Mouse (Mus musculus) myocyte (in vitro differentiated cells): Measurements from ENCODE around the gene Six5. TPM values are rescaled to one million over a fixed set of nuclear protein-coding genes. Genes with fewer than 3 reads are reported as not detected.

ENCODE experiments used
- H3K27me3 ChIP-seq: one replicate; pipeline ENCODE4 v1.6.1; 2011; ENCODE audit not compliant: control insufficient read depth, insufficient read depth, insufficient read length
- H3K36me3 ChIP-seq: one replicate; pipeline ENCODE4 v1.6.1; 2011; ENCODE audit not compliant: control insufficient read depth, insufficient read depth
- H3K4me2 ChIP-seq: one replicate; pipeline ENCODE4 v1.6.1; 2011; ENCODE audit warnings: low read depth, control low read depth
- H3K4me3 ChIP-seq: one replicate; pipeline ENCODE4 v1.5.1; 2011; ENCODE audit warnings: mild to moderate bottlenecking, control low read depth, moderate library complexity
- H3K79me2 ChIP-seq: one replicate; pipeline ENCODE4 v1.6.1; 2011; ENCODE audit not compliant: control insufficient read depth, insufficient read depth
- H3ac ChIP-seq: one replicate; pipeline ENCODE4 v1.6.1; 2011; ENCODE audit not compliant: control insufficient read depth, insufficient read length
- CEBPB ChIP-seq: IDR thresholded peaks from 2 replicates; pipeline ENCODE4 v1.6.1; 2011; ENCODE audit warnings: mild to moderate bottlenecking, moderate library complexity; ENCODE audit not compliant: poor library complexity, insufficient read depth, severe bottlenecking
- E2F4 ChIP-seq: IDR thresholded peaks from one replicate; pipeline ENCODE4 v1.6.1; 2011; ENCODE audit warnings: mild to moderate bottlenecking, control low read depth, moderate library complexity; ENCODE audit not compliant: insufficient read depth
- MAX ChIP-seq: IDR thresholded peaks from one replicate; pipeline ENCODE4 v1.6.1; 2011; ENCODE audit warnings: low read depth, mild to moderate bottlenecking, control low read depth
- MYOD1 ChIP-seq, 3 experiments: IDR thresholded peaks; one replicate each; pipeline ENCODE4 v1.6.1; 2011; ENCODE audit warnings: control low read depth in 2 of 3, low read depth in 2 of 3, mild to moderate bottlenecking in 2 of 3, moderate library complexity in 1 of 3; ENCODE audit not compliant: insufficient read length in 2 of 3, control insufficient read depth in 1 of 3
- MYOG ChIP-seq, 3 experiments: IDR thresholded peaks; one replicate each; pipeline ENCODE4 v1.6.1; 2011; ENCODE audit warnings: control low read depth in 2 of 3, low read depth in 2 of 3, mild to moderate bottlenecking in 2 of 3; ENCODE audit not compliant: insufficient read length in 2 of 3, control insufficient read depth in 1 of 3, insufficient read depth in 1 of 3
- POLR2A ChIP-seq: IDR thresholded peaks from one replicate; pipeline ENCODE4 v1.6.1; 2011; ENCODE audit warnings: low read depth, mild to moderate bottlenecking, control low read depth, moderate library complexity; ENCODE audit not compliant: insufficient read length
- POLR2AphosphoS2 ChIP-seq: IDR thresholded peaks from one replicate; pipeline ENCODE4 v1.6.1; 2011; ENCODE audit warnings: low read depth, control low read depth; ENCODE audit not compliant: insufficient read length
- REST ChIP-seq: IDR thresholded peaks from one replicate; pipeline ENCODE4 v1.6.1; 2011; ENCODE audit warnings: mild to moderate bottlenecking, control low read depth, moderate library complexity; ENCODE audit not compliant: insufficient read depth, insufficient read length
- SRF ChIP-seq: IDR thresholded peaks from one replicate; pipeline ENCODE4 v1.6.1; 2011; ENCODE audit warnings: low read depth; ENCODE audit not compliant: control insufficient read depth, insufficient read length
- TCF12 ChIP-seq: IDR thresholded peaks from one replicate; pipeline ENCODE4 v1.6.1; 2011; ENCODE audit warnings: mild to moderate bottlenecking, control low read depth; ENCODE audit not compliant: poor library complexity, insufficient read depth, severe bottlenecking
- TCF3 ChIP-seq: IDR thresholded peaks from one replicate; pipeline ENCODE4 v1.6.1; 2011; ENCODE audit warnings: low read depth, control low read depth; ENCODE audit not compliant: insufficient read length
- USF1 ChIP-seq: IDR thresholded peaks from one replicate; pipeline ENCODE4 v1.6.1; 2011; ENCODE audit warnings: low read depth, mild to moderate bottlenecking, control low read depth, moderate library complexity
- polyA plus RNA-seq: library from polyadenylated mRNA; unstranded; fragments of >200 nt; fragmentation: generic; extraction: Trizol; gene quantifications from one replicate; pipeline ENCODE4 v1.2.1, GENCODE M21; 2012; ENCODE audit warnings: missing spikeins

The Six5 gene
- polyA plus RNA-seq, 1 experiment = 1.6 TPM

DNA sequence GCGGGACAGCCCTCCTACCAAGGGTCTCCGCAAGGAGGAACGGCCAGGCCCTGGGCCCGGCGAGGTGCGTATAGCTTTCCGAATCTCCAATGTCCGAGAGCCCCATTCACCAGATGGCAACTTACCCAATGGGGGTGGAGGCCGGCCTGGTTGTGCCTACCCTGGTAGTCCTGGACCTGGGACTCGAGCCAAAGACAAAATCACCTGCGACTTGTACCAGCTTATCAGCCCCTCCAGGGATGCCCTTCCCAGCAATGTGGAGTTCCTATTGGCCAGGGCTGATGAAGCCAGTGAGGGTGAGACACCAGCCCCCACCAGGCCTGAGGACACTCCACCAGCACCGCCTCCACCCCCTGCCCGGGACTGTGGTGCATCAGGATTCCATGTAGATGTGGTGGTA is 41.8 kb downstream of the Six5 start:
- H3K27me3 ChIP-seq = no peaks in the 10 kb centered on the region
- H3K36me3 ChIP-seq = no peaks in the 10 kb centered on the region
- H3K79me2 ChIP-seq = peaks cover 9% of the 10 kb centered on the region
- no peak overlapping the region for H3ac ChIP-seq
- H3K4me2 ChIP-seq = no peak overlapping the region
- TF ChIP-seq E2F4 (no peak), MYOG (IDR thresholded peaks at IDR 0.05; ENCODE audit: control insufficient read depth in 1 of 3, insufficient read depth in 1 of 3, insufficient read length in 2 of 3, low read depth in 2 of 3) (no peak), POLR2AphosphoS2 (no peak), REST (no peak), TCF3 (no peak), USF1 (no peak), TCF12 (no peak), SRF (no peak), MAX (no peak), POLR2A (no peak), MYOD1 (IDR thresholded peaks at IDR 0.05; ENCODE audit: control insufficient read depth in 1 of 3, insufficient read length in 2 of 3, low read depth in 2 of 3) (no peak), CEBPB (no peak)
- H3K4me3 ChIP-seq = no peak overlapping the region

DNA sequence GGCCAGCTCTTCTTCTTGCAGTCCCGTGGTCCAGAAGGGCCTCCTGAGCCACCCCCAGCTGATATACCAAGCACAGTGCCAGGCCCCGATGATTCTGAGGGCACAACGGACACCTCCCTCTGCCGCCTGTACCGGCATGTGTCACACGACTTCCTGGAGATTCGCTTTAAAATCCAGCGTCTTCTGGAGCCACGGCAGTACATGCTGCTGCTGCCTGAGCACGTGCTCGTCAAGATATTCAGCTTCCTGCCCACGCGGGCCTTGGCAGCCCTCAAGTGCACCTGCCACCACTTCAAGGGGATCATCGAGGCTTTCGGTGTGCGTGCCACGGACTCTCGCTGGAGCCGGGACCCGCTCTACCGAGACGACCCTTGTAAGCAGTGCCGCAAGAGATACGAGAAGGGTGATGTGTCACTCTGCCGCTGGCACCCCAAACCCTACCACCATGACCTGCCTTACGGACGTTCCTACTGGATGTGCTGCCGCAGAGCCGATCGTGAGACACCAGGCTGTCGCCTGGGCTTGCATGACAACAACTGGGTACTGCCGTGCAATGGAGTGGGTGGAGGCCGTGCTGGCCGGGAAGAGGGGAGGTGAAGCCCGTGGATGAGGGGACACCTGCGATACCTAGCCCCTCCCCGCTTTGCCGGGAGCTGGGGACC is 42.4 kb downstream of the Six5 start:
- peaks cover 9% of the 10 kb centered on the region for H3K79me2 ChIP-seq
- no peak overlapping the region for H3K4me3 ChIP-seq
- no peak overlapping the region for H3ac ChIP-seq
- no peaks in the 10 kb centered on the region for H3K27me3 ChIP-seq
- no peak for TF ChIP-seq CEBPB
- TF ChIP-seq POLR2AphosphoS2 = no peak
- no peak for TF ChIP-seq MAX
- TF ChIP-seq REST = no peak
- TF ChIP-seq TCF12 = no peak
- no peak for TF ChIP-seq USF1
- TF ChIP-seq SRF = no peak
- TF ChIP-seq TCF3 = no peak
- no peak for TF ChIP-seq MYOD1 (IDR thresholded peaks at IDR 0.05; ENCODE audit: control insufficient read depth in 1 of 3, insufficient read length in 2 of 3, low read depth in 2 of 3)
- TF ChIP-seq MYOG (IDR thresholded peaks at IDR 0.05; ENCODE audit: control insufficient read depth in 1 of 3, insufficient read depth in 1 of 3, insufficient read length in 2 of 3, low read depth in 2 of 3) = no peak
- no peak for TF ChIP-seq POLR2A
- TF ChIP-seq E2F4 = no peak
- H3K36me3 ChIP-seq = no peaks in the 10 kb centered on the region
- no peak overlapping the region for H3K4me2 ChIP-seq

DNA sequence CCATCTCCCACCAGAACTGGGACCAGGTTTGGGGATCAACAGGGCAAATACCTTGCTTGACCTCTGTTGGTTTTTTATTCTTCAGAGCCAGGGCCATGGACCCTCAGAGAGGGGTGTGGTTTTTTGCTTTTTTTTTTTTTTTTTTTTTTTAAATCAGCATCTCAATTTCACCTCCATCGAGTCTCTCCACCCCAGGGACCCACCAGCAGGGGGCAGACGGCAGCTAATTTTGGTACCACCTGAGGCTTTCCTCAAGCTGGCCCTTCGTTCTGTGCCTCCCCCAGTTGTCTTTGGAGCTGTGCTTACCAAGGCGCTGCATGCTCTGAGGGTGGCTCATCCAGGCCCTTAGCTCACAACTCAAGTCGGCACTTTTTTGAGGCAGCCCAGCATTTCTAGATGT is 43.0 kb downstream of the Six5 start:
- peaks cover 9% of the 10 kb centered on the region for H3K79me2 ChIP-seq
- H3K4me2 ChIP-seq = no peak overlapping the region
- no peak for TF ChIP-seq MYOG (IDR thresholded peaks at IDR 0.05; ENCODE audit: control insufficient read depth in 1 of 3, insufficient read depth in 1 of 3, insufficient read length in 2 of 3, low read depth in 2 of 3)
- TF ChIP-seq MYOD1 (IDR thresholded peaks at IDR 0.05; ENCODE audit: control insufficient read depth in 1 of 3, insufficient read length in 2 of 3, low read depth in 2 of 3) = no peak
- TF ChIP-seq SRF = no peak
- no peak for TF ChIP-seq REST
- TF ChIP-seq POLR2AphosphoS2 = no peak
- TF ChIP-seq TCF3 = no peak
- H3K4me3 ChIP-seq = no peak overlapping the region
- no peaks in the 10 kb centered on the region for H3K36me3 ChIP-seq
- H3ac ChIP-seq = no peak overlapping the region
- H3K27me3 ChIP-seq = no peaks in the 10 kb centered on the region

DNA sequence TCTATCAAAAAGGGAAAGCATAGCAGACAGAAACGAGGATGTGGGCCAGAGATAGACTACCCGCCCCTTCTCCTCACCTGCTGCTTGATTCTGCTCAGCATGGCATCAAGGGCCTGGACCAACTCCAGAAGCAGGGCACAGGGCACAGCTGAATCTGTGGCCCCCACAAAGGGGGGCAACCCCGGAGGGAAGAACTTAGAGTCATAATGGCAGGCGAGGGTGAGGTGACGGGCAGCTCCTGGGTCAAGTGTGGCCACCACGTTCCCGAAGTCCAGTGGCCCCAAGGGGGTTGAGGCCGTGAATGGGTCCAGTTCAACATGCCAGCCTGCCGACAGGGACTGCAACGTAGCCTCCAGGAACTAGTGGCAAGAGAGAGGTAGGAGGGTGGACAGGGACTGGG is 52.4 kb downstream of the Six5 start:
- H3ac ChIP-seq = no peak overlapping the region
- no peaks in the 10 kb centered on the region for H3K27me3 ChIP-seq
- no peak for TF ChIP-seq MAX
- TF ChIP-seq POLR2A = no peak
- no peak for TF ChIP-seq SRF
- no peak for TF ChIP-seq TCF3
- no peak for TF ChIP-seq MYOD1 (IDR thresholded peaks at IDR 0.05; ENCODE audit: control insufficient read depth in 1 of 3, insufficient read length in 2 of 3, low read depth in 2 of 3)
- TF ChIP-seq USF1 = no peak
- TF ChIP-seq TCF12 = no peak
- no peak for TF ChIP-seq MYOG (IDR thresholded peaks at IDR 0.05; ENCODE audit: control insufficient read depth in 1 of 3, insufficient read depth in 1 of 3, insufficient read length in 2 of 3, low read depth in 2 of 3)
- TF ChIP-seq POLR2AphosphoS2 = no peak
- TF ChIP-seq REST = no peak
- no peak for TF ChIP-seq CEBPB
- no peak for TF ChIP-seq E2F4
- no peak overlapping the region for H3K4me3 ChIP-seq
- H3K36me3 ChIP-seq = no peaks in the 10 kb centered on the region
- H3K79me2 ChIP-seq = peaks cover 17% of the 10 kb centered on the region
- no peak overlapping the region for H3K4me2 ChIP-seq

DNA sequence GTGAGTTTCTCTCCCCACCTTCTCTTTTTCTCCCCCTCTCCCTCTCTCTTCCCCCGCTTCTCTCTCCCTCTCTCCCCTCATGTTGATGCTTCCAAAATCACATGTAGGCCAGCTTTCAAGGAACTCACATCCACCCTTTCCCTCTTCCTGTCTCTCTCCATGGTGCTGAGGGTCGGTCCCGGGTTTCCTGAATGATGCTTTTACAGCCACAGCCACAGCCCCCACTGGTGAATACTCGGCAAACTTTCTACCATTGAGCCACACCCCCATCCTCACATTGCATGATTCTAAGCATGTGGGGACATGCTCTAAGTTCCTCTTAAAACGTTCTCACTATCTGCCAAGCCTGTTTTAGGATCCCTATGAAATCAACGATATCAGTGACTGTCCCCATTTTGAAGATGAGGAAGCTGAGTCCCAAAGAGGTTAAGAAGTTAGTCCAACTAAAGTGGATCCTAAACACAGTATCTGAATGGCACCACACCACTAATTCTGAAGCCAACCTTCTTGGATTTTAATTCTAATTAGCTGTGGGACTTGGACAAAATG is 53.2 kb downstream of the Six5 start:
- Histone ChIP-seq H3K36me3 (no peaks in the 10 kb centered on the region), H3ac (no peak overlapping the region), H3K27me3 (no peaks in the 10 kb centered on the region), H3K4me3 (peak overlapping the region; percentile 79), H3K4me2 (peak overlapping the region; percentile 95), H3K79me2 (peaks cover 17% of the 10 kb centered on the region)
- TF ChIP-seq E2F4 = no peak
- no peak for TF ChIP-seq MAX
- no peak for TF ChIP-seq MYOG (IDR thresholded peaks at IDR 0.05; ENCODE audit: control insufficient read depth in 1 of 3, insufficient read depth in 1 of 3, insufficient read length in 2 of 3, low read depth in 2 of 3)
- no peak for TF ChIP-seq USF1
- no peak for TF ChIP-seq SRF
- TF ChIP-seq TCF3 = no peak
- TF ChIP-seq POLR2AphosphoS2 = no peak
- TF ChIP-seq POLR2A = no peak
